Mouse (Mus musculus) midbrain, embryonic 10.5 days (tissue): ENCODE data around the gene Trim28. TPM values are rescaled to one million over a fixed set of nuclear protein-coding genes. Genes with fewer than 3 reads are reported as not detected.

Experiments used
- DNase-seq: peaks from one replicate; pipeline ENCODE4 v3.0.0-alpha.2; 2017; ENCODE audit warnings: low spot score
- H3K27ac ChIP-seq: fragments of 300-500 bp; sonication (generic); replicated peaks from 2 replicates; pipeline ENCODE4 v1.5.1; 2016; ENCODE audit warnings: mild to moderate bottlenecking
- H3K27me3 ChIP-seq: fragments of 300-500 bp; sonication (generic); 2 replicates; pipeline ENCODE4 v1.6.1; 2016; ENCODE audit warnings: low read depth, mild to moderate bottlenecking; ENCODE audit not compliant: poor library complexity, severe bottlenecking
- H3K36me3 ChIP-seq: fragments of 300-500 bp; sonication (generic); 2 replicates; pipeline ENCODE4 v1.6.1; 2016; ENCODE audit warnings: mild to moderate bottlenecking, moderate library complexity
- H3K4me1 ChIP-seq: fragments of 300-500 bp; sonication (generic); 2 replicates; pipeline ENCODE4 v1.6.1; 2016
- H3K4me3 ChIP-seq: fragments of 300-500 bp; sonication (generic); 2 replicates; pipeline ENCODE4 v1.5.1; 2016; ENCODE audit warnings: mild to moderate bottlenecking, moderate library complexity
- H3K9me3 ChIP-seq: fragments of 300-500 bp; sonication (generic); replicated peaks from 2 replicates; pipeline ENCODE4 v1.6.1; 2016; ENCODE audit warnings: mild to moderate bottlenecking
- WGBS: fragments of 180-500 bp; shearing (Covaris S2); methylation state at CpG from one replicate; pipeline ENCODE4 v1.1.7; 2016; 5-methylcytosine and 5-hydroxymethylcytosine counted together
- polyA plus RNA-seq: library from polyadenylated mRNA; unstranded; fragments of >200 nt; fragmentation: Nextera tagmentation; extraction: Ambion mirVana; gene quantifications from 2 replicates; pipeline ENCODE4 v1.2.1, GENCODE M21; 2016

Trim28 gene
- polyA plus RNA-seq, 1 experiment from 2014 or later = 398 TPM

- H3K36me3 ChIP-seq = peaks cover 22% of the 10 kb centered on the region
- DNase-seq = no peak
- H3K4me1 ChIP-seq = peaks cover 59% of the 10 kb centered on the region
- WGBS = 28% methylated on average over 15 of the region's 15 CpGs
- H3K4me3 ChIP-seq = peak overlapping the region; percentile 77
- H3K27me3 ChIP-seq = peaks cover 35% of the 10 kb centered on the region
- H3K27ac ChIP-seq = peak overlapping the region; percentile 99
- H3K9me3 ChIP-seq = peaks cover 11% of the 10 kb centered on the region
These were observed 39.8 kb downstream of the Trim28 start for GRCm38 (mm10) chr7:13038621-13039169.

GRCm38 (mm10) chr7:13039181-13039580 is 40.3 kb downstream of the Trim28 start:
- H3K4me3 ChIP-seq = peak overlapping the region; percentile 77
- DNase-seq = no peak
- peaks cover 40% of the 10 kb centered on the region for H3K27me3 ChIP-seq
- peak overlapping the region; percentile 99 for H3K27ac ChIP-seq
- H3K36me3 ChIP-seq = peaks cover 20% of the 10 kb centered on the region
- H3K4me1 ChIP-seq = peaks cover 59% of the 10 kb centered on the region
- peaks cover 11% of the 10 kb centered on the region for H3K9me3 ChIP-seq
- WGBS = 89% methylated on average over 1 of the region's 1 CpGs

GRCm38 (mm10) chr7:13041256-13041655 is 42.3 kb downstream of the Trim28 start:
- DNase-seq = no peak
- peaks cover 11% of the 10 kb centered on the region for H3K9me3 ChIP-seq
- H3K27ac ChIP-seq = no peak overlapping the region
- H3K36me3 ChIP-seq = peaks cover 5% of the 10 kb centered on the region
- no peak overlapping the region for H3K4me3 ChIP-seq
- H3K27me3 ChIP-seq = peaks cover 57% of the 10 kb centered on the region
- WGBS = 91% methylated on average over 1 of the region's 1 CpGs
- H3K4me1 ChIP-seq = peaks cover 49% of the 10 kb centered on the region

GRCm38 (mm10) chr7:13042511-13042910 is 43.6 kb downstream of the Trim28 start:
- no peak overlapping the region for H3K4me3 ChIP-seq
- H3K4me1 ChIP-seq = peaks cover 40% of the 10 kb centered on the region
- peaks cover 3% of the 10 kb centered on the region; the same call in 1 of the 2 replicates for H3K36me3 ChIP-seq
- 77% methylated on average over 6 of the region's 6 CpGs for WGBS
- H3K27me3 ChIP-seq = peaks cover 57% of the 10 kb centered on the region
- no peak overlapping the region for H3K27ac ChIP-seq
- DNase-seq = no peak
- H3K9me3 ChIP-seq = peaks cover 11% of the 10 kb centered on the region

- Histone ChIP-seq H3K36me3 (peaks cover 3% of the 10 kb centered on the region; the same call in 1 of the 2 replicates), H3K4me3 (peak overlapping the region; percentile 63), H3K9me3 (peaks cover 11% of the 10 kb centered on the region), H3K27me3 (peaks cover 57% of the 10 kb centered on the region), H3K4me1 (peaks cover 40% of the 10 kb centered on the region), H3K27ac (no peak overlapping the region)
- 39% methylated on average over 16 of the region's 16 CpGs for WGBS
- DNase-seq = no peak
These were observed 44.2 kb downstream of the Trim28 start for GRCm38 (mm10) chr7:13043120-13043444.

- Histone ChIP-seq H3K4me3 (peak overlapping the region; percentile 63), H3K27ac (peak overlapping the region; percentile 72), H3K4me1 (peaks cover 37% of the 10 kb centered on the region), H3K27me3 (peaks cover 57% of the 10 kb centered on the region), H3K36me3 (peaks cover 3% of the 10 kb centered on the region; the same call in 1 of the 2 replicates), H3K9me3 (peaks cover 11% of the 10 kb centered on the region)
- WGBS = 5% methylated on average over 88 of the region's 88 CpGs
- DNase-seq = peak; percentile 64
These were observed 44.7 kb downstream of the Trim28 start for GRCm38 (mm10) chr7:13043445-13044253.

- H3K27ac ChIP-seq = peak overlapping the region; percentile 72
- WGBS = 3% methylated on average over 23 of the region's 23 CpGs
- H3K9me3 ChIP-seq = peaks cover 11% of the 10 kb centered on the region
- DNase-seq = no peak
- H3K36me3 ChIP-seq = peaks cover 3% of the 10 kb centered on the region; the same call in 1 of the 2 replicates
- H3K27me3 ChIP-seq = peaks cover 57% of the 10 kb centered on the region
- H3K4me3 ChIP-seq = peak overlapping the region; percentile 63
- peaks cover 31% of the 10 kb centered on the region for H3K4me1 ChIP-seq
These were observed 45.3 kb downstream of the Trim28 start for GRCm38 (mm10) chr7:13044254-13044625.

GRCm38 (mm10) chr7:13046084-13046483 is 47.2 kb downstream of the Trim28 start:
- Histone ChIP-seq H3K27me3 (peaks cover 48% of the 10 kb centered on the region), H3K9me3 (peaks cover 11% of the 10 kb centered on the region), H3K27ac (no peak overlapping the region), H3K4me3 (no peak overlapping the region), H3K36me3 (peaks cover 3% of the 10 kb centered on the region; the same call in 1 of the 2 replicates), H3K4me1 (peaks cover 17% of the 10 kb centered on the region)
- 30% methylated on average over 2 of the region's 2 CpGs for whole genome bisulfite sequencing
- peak; percentile 49 for DNase-seq

GRCm38 (mm10) chr7:13053001-13053400 is 54.1 kb downstream of the Trim28 start:
- Histone ChIP-seq H3K36me3 (no peaks in the 10 kb centered on the region), H3K4me3 (no peak overlapping the region), H3K4me1 (peaks cover 13% of the 10 kb centered on the region), H3K27me3 (no peaks in the 10 kb centered on the region), H3K27ac (no peak overlapping the region), H3K9me3 (no peaks in the 10 kb centered on the region)
- no peak for DNase-seq
- WGBS = 88% methylated on average over 13 of the region's 13 CpGs

GRCm38 (mm10) chr7:13053501-13053900 is 54.6 kb downstream of the Trim28 start:
- peak overlapping the region; percentile 96 for H3K27ac ChIP-seq
- DNase-seq = no peak

GRCm38 (mm10) chr7:13053961-13054286 is 55.0 kb downstream of the Trim28 start:
- 4% methylated on average over 15 of the region's 15 CpGs for WGBS
- H3K36me3 ChIP-seq = no peaks in the 10 kb centered on the region
- H3K27ac ChIP-seq = peak overlapping the region; percentile 96
- H3K4me1 ChIP-seq = peaks cover 13% of the 10 kb centered on the region
- no peak for DNase-seq
- H3K27me3 ChIP-seq = no peaks in the 10 kb centered on the region
- peak overlapping the region; percentile 65 for H3K4me3 ChIP-seq
- H3K9me3 ChIP-seq = no peaks in the 10 kb centered on the region

More at GRCm38 (mm10) chr7:13053501-13053900, 54.6 kb downstream of the Trim28 start:
- WGBS = 89% methylated on average over 2 of the region's 2 CpGs
- Histone ChIP-seq H3K9me3 (no peaks in the 10 kb centered on the region), H3K27me3 (no peaks in the 10 kb centered on the region), H3K36me3 (no peaks in the 10 kb centered on the region), H3K4me3 (peak overlapping the region; percentile 65), H3K4me1 (peaks cover 13% of the 10 kb centered on the region)

GRCm38 (mm10) chr7:13054287-13055010 is 55.5 kb downstream of the Trim28 start, which contains the start of gene Mzf1:
Gene Mzf1 (minus strand): TSS chr7:13054764.
- peak; percentile 96 for DNase-seq
- Histone ChIP-seq H3K27me3 (no peaks in the 10 kb centered on the region), H3K27ac (peak within 1 kb of the TSS; percentile 96), H3K36me3 (no peaks in the 10 kb centered on the region), H3K4me3 (peak within 1 kb of the TSS; percentile 65), H3K4me1 (peaks cover 13% of the 10 kb centered on the region), H3K9me3 (no peaks in the 10 kb centered on the region)
- under 1% methylated on average over 41 of the region's 41 CpGs for WGBS
